Mouse (Mus musculus) heart, adult 9 months (tissue): ENCODE data around the gene Ppp2r5b.

Experiments used
- DNase-seq, 2 experiments: peaks; one replicate each; pipeline ENCODE4 v3.0.0; 2022; ENCODE audit warnings: low spot score in 2 of 2

Gene Ppp2r5b

GRCm38 (mm10) chr19:6235084-6236052 is at the start of gene Ppp2r5b:
Gene Ppp2r5b, minus strand, starts transcription at chr19:6235872.
- peak; percentile 92 to 96 for DNase-seq

- DNase-seq, result no peak
Measured at GRCm38 (mm10) chr19:6285226-6285625, 49.6 kb upstream of the Ppp2r5b start.

GRCm38 (mm10) chr19:6284502-6284901 is 48.8 kb upstream of the Ppp2r5b start:
- peak in 1 of 2 experiments; percentile 61 for DNase-seq

- no peak for DNase-seq
Measured at GRCm38 (mm10) chr19:6283001-6283400, 47.3 kb upstream of the Ppp2r5b start.

- DNase-seq, result no peak
Measured at GRCm38 (mm10) chr19:6281122-6282020, 45.7 kb upstream of the Ppp2r5b start.

- DNase-seq, result no peak
Measured at GRCm38 (mm10) chr19:6280554-6280953, 44.9 kb upstream of the Ppp2r5b start.

- peak in 1 of 2 experiments; percentile 34 for DNase-seq
Measured at GRCm38 (mm10) chr19:6279481-6280144, 43.9 kb upstream of the Ppp2r5b start.

- DNase-seq, result no peak
Measured at GRCm38 (mm10) chr19:6278439-6279073, 42.9 kb upstream of the Ppp2r5b start.

GRCm38 (mm10) chr19:6277661-6278438 is 42.2 kb upstream of the Ppp2r5b start:
- DNase-seq, result peak; percentile 92 to 93

GRCm38 (mm10) chr19:6276426-6277421 is 41.1 kb upstream of the Ppp2r5b start, which contains the start of gene Ehd1:
Gene Ehd1, plus strand, starts transcription at chr19:6276725.
- DNase-seq, result peak; percentile 97 to 99

- DNase-seq, result peak; percentile 60 to 78
Measured at GRCm38 (mm10) chr19:6275740-6276389, 40.2 kb upstream of the Ppp2r5b start.

- DNase-seq, result peak in 1 of 2 experiments; percentile 49
Measured at GRCm38 (mm10) chr19:6273998-6274608, 38.4 kb upstream of the Ppp2r5b start.

GRCm38 (mm10) chr19:6273592-6273991 is 37.9 kb upstream of the Ppp2r5b start:
- DNase-seq, result no peak

- DNase-seq, result peak; percentile 69 to 77
Measured at GRCm38 (mm10) chr19:6272738-6273137, 37.1 kb upstream of the Ppp2r5b start.

GRCm38 (mm10) chr19:6272053-6272452 is 36.4 kb upstream of the Ppp2r5b start:
- no peak for DNase-seq

- DNase-seq, result no peak
Measured at GRCm38 (mm10) chr19:6271206-6271605, 35.5 kb upstream of the Ppp2r5b start.

- DNase-seq, result no peak
Measured at GRCm38 (mm10) chr19:6270661-6271060, 35.0 kb upstream of the Ppp2r5b start.
